Mouse (Mus musculus) lung, postnatal 4 days (tissue): ENCODE measurements around the gene Cyfip1.
"Not testable (repeated sequence)": the region's sequence is repeated elsewhere in the genome, so short reads cannot be mapped to it uniquely, and the experiment has no call there.

ENCODE experiments used
- DNase-seq, 2 experiments: peaks; one replicate each; pipeline ENCODE4 v3.0.0; 2021

Cyfip1 gene

GRCm38 (mm10) chr7:55865750-55866416 is 24.3 kb downstream of the Cyfip1 start:
- DNase-seq: no peak

DNA sequence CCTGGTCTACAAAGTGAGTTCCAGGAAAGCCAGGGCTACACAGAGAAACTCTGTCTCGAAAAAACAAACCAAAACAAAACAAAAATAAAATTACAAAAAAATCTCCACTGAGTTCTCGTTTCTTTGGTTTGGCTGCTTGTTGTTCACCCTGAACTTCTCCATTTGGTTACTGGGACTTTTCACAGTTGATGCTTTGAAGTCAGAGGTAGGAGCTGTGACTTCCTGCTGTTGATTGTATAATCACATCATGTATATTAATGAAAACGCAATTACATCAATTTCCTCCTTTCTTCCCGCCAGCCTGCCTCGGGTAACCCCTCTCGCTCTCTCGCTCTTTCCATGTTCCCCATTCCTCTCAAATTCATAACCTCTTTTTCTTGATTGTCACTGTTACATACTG is 26.7 kb downstream of the Cyfip1 start:
- DNase-seq: no peak

GRCm38 (mm10) chr7:55869220-55869619 is 27.7 kb downstream of the Cyfip1 start:
- no peak for DNase-seq

- no peak for DNase-seq
Observed at GRCm38 (mm10) chr7:55870340-55871020, 28.9 kb downstream of the Cyfip1 start.

GRCm38 (mm10) chr7:55871476-55871875 is 29.9 kb downstream of the Cyfip1 start:
- DNase-seq: no peak

DNA sequence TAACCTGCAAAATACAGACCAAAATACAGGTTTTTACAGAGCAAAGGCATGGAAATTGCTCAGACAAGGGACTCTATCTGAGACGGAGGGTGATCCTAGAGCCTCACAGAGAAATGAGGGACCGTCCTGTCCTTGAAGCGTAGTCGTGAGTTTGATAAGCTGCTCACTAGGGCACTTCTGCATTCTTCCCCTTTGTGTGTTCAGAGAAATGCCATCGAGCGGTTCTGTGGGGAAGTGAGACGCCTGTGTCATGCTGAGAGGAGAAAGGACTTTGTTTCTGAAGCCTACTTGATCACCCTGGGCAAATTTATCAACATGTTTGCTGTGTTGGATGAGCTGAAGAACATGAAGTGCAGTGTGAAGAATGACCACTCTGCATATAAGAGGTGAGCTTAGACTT is 33.2 kb downstream of the Cyfip1 start:
- DNase-seq: no peak

- DNase-seq: peak; percentile 49 to 75
Observed at GRCm38 (mm10) chr7:55877721-55878120, 36.2 kb downstream of the Cyfip1 start.

- no peak for DNase-seq
Observed at GRCm38 (mm10) chr7:55880882-55881281, 39.3 kb downstream of the Cyfip1 start.

DNA sequence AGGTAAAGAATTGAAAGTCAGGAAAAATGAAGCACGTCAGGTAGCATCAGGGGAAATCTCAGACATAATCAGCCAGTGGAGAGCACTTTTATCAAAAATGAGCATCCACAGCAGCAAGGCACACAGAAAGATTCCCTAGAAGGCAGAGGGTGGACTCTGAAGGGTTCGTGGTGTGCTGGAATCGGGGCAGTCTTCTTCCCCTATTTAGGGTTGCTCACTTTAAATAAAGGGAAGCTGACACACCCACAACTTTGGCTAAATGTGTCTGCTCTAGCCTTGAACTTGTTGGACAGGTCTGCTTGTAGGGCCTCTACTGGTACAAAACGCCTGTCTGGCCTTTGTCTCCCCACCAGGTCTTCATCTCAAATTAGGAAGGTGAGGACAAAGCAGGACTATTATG is 47.1 kb downstream of the Cyfip1 start:
- DNase-seq: no peak

- no peak for DNase-seq
Observed at GRCm38 (mm10) chr7:55889996-55890395, 48.5 kb downstream of the Cyfip1 start.

DNA sequence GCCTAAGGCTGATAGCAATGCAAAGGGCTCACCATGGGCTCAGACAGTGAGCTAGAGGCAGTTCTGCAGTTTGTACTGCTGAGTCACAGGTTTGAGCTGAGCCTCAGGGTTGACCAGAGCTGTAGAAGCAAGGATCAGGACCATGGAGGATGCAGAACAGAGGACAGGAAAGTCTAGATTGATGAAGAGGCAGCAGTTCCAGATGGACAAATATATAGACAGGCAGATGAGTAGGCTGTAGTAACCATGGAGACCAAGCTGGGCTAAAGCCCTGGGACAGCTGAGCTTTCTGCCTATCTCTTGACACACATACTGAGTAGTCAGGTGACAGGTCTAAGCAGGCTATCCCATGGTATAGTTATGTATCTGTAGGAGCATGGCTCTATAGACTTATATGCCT is 49.2 kb downstream of the Cyfip1 start:
- DNase-seq: no peak

GRCm38 (mm10) chr7:55891797-55892196 is 50.3 kb downstream of the Cyfip1 start:
- DNase-seq: peak; percentile 34 to 72

GRCm38 (mm10) chr7:55903766-55904165 is 62.2 kb downstream of the Cyfip1 start:
- DNase-seq: no peak

GRCm38 (mm10) chr7:55905449-55905848 is 63.9 kb downstream of the Cyfip1 start:
- no peak for DNase-seq

GRCm38 (mm10) chr7:55909519-55909918 is 68.0 kb downstream of the Cyfip1 start:
- DNase-seq: no peak

DNA sequence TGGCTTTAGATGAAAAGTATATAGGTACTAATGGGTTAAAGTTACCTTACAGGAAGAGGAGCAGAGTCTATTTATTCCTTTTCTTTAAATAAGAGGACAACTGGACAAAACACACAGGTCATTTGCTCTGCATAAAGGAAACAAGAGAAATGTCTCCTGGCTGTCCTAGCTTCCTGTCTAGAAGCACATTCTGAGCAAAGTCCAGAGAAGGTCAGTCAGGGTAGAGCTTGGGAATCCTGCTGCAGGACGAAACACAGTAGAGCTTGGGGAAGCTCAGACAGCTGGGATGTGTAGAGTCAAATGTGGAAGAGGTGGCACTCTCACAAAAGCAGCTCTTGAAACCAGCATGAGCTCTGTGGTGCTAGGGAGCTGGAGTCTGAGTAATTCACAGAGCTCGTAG is 68.8 kb downstream of the Cyfip1 start:
- DNase-seq: no peak

GRCm38 (mm10) chr7:55911371-55911770 is 69.8 kb downstream of the Cyfip1 start:
- no peak for DNase-seq

- DNase-seq: no peak
Observed at GRCm38 (mm10) chr7:55912118-55912517, 70.6 kb downstream of the Cyfip1 start.

DNA sequence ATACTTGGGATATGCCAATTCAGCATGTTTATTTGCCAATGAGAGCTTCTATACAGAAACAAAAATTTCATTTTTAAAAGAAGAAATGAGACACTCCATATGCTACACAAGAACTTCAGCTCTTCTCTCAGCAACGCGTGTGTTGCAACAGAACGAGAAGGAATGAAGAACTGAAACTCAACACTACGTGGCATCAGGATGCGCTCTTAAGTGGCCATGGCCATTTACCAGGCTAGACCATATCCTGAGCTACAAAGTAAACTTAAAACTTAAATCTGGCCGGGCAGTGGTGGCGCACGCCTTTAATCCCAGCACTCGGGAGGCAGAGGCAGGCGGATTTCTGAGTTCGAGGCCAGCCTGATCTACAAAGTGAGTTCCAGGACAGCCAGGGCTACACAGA is 76.8 kb downstream of the Cyfip1 start:
- not testable (repeated sequence) for DNase-seq

DNA sequence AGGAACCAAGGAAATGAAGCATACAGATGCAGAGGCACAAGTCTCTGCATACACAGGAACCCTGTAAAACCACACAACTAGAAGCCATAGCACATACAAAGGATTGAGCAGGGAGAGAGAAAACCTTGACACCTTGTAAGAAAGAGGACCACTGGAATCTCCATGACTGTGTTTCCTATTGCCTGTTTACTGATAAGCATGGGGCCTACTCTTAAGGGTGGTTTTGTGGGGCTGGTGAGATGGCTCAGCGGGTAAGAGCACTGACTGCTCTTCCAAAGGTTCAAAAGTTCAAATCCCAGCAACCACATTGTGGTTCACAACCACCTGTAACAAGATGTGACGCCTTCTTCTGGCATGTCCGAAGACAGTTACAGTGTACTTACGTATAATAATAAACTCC is 85.7 kb downstream of the Cyfip1 start:
- no peak for DNase-seq

GRCm38 (mm10) chr7:55928649-55929048 is 87.1 kb downstream of the Cyfip1 start:
- DNase-seq: no peak

DNA sequence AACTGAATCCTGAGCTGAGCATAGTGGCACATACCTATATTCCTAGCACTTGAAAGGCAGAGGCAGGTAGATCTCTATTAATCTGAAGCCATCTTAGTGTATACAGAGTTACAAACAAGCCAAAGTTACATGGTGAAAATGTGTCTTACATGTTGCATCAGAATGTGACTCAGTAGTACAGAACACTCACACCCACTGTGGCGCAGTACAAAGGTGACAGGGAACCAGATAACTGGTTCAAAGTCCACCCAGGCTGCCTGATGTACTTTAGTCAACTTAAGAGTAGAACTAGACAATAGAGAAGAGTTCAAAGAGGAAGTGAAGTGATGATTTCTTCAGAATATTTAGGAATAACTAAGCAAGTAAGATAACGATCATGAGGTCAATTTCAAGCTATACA is 93.5 kb downstream of the Cyfip1 start:
- DNase-seq: no peak

- no peak for DNase-seq
Observed at GRCm38 (mm10) chr7:55938341-55938740, 96.8 kb downstream of the Cyfip1 start.

DNA sequence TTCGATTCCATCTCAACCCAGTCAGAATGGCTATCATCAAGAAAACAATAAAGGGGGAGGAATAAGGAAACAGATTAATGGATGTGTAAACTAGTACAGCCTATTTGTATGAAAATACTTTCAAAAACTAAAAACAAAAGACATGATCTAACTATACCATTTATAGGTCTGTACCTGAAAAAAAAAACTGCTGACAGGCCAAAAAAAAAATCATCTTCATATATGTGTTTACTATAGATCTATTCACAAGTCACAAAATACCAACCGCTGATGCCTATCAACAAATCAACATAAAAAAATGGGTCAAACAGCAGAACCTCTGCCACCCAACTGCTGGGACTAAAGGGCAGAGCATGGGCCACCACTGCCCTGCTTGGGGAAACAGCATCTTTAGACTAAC is 114.5 kb downstream of the Cyfip1 start:
- DNase-seq: no peak

DNA sequence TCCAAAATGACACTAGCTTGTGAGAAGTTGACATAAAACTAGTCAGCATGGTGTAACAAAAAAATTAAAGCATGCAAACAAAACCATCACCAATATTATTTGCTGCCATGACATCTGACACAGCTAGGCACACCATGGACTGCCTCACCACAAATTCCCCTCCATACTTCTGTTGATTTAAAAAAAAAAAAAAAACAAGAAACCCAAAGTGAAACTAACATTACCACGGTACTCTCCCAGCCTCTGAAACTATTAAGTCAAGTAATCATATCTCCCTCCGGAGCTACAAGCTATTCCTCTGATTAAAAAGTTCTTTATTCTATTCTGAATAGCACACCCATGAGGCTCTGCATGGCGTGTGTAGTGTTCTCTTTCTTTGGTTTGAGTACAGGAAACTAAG is 115.6 kb downstream of the Cyfip1 start:
- no peak for DNase-seq
